Mouse (Mus musculus) heart, embryonic 12.5 days (tissue): ENCODE measurements at regions not wholly inside any gene's neighbourhood (a gene's known extent, or its start where the extent isn't known, plus 50 kb on each side); places are given as distances from the start of the nearest gene placed in this dataset.

Experiments
- ATAC-seq: fragments of 200-750 bp; cut with Nextera tagmentation; 2 replicates; pipeline ENCODE4 v1.8.0; 2017; ENCODE audit warnings: moderate TSS enrichment, moderate library complexity; ENCODE audit not compliant: insufficient number of reproducible peaks, low FRiP score
- H3K27ac ChIP-seq: fragments of 300-500 bp; sonication (generic); 2 replicates; pipeline ENCODE4 v1.5.1; 2016; ENCODE audit warnings: mild to moderate bottlenecking, moderate library complexity; ENCODE audit not compliant: poor library complexity, severe bottlenecking
- H3K27me3 ChIP-seq: fragments of 300-500 bp; sonication (generic); replicated peaks from 2 replicates; pipeline ENCODE4 v1.6.1; 2016; ENCODE audit warnings: mild to moderate bottlenecking, moderate library complexity
- H3K36me3 ChIP-seq: fragments of 300-500 bp; sonication (generic); 2 replicates; pipeline ENCODE4 v1.6.1; 2016; ENCODE audit warnings: mild to moderate bottlenecking, moderate library complexity
- H3K4me1 ChIP-seq: fragments of 300-500 bp; sonication (generic); replicated peaks from 2 replicates; pipeline ENCODE4 v1.6.1; 2016; ENCODE audit warnings: mild to moderate bottlenecking
- H3K4me2 ChIP-seq: fragments of 300-500 bp; sonication (generic); 2 replicates; pipeline ENCODE4 v1.6.1; 2016; ENCODE audit warnings: mild to moderate bottlenecking, moderate library complexity
- H3K4me3 ChIP-seq: fragments of 300-500 bp; sonication (generic); 2 replicates; pipeline ENCODE4 v1.5.1; 2016; ENCODE audit warnings: mild to moderate bottlenecking
- H3K9ac ChIP-seq: fragments of 300-500 bp; sonication (generic); 2 replicates; pipeline ENCODE4 v1.6.1; 2016; ENCODE audit warnings: mild to moderate bottlenecking, moderate library complexity
- H3K9me3 ChIP-seq: fragments of 300-500 bp; sonication (generic); replicated peaks from 2 replicates; pipeline ENCODE4 v1.6.1; 2016; ENCODE audit warnings: mild to moderate bottlenecking, moderate library complexity
- WGBS: fragments of 180-500 bp; shearing (Covaris S2); methylation state at CpG from one replicate; pipeline ENCODE4 v1.1.7; 2016; 5-methylcytosine and 5-hydroxymethylcytosine counted together

DNA sequence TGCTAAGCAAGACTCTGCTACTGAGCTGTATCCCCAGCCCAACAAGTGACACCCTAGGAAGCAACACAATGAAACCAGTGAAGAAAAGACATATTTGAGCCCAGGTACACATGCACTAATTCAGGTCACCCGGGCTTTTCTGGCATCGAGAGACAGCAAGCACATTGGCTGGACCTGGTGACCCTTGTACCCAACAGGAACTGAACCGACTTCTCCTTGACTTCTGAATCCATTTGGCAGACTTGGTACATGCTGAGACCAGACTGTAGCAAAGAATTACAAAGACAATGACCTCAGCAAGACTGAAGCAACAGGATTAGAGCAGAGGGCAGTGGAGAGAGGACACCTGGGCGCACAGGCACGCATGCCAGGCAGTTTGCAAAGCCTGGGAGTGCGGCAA is 79.1 kb downstream of the Sema4f start:
- peaks cover 35% of the 10 kb centered on the region for H3K4me1 ChIP-seq
- no peaks in the 10 kb centered on the region for H3K9me3 ChIP-seq
- H3K36me3 ChIP-seq = no peaks in the 10 kb centered on the region
- H3K4me3 ChIP-seq = no peak overlapping the region
- 83% methylated on average over 6 of the region's 6 CpGs for WGBS
- ATAC-seq = no peak
- H3K9ac ChIP-seq = no peak overlapping the region
- no peaks in the 10 kb centered on the region for H3K27me3 ChIP-seq
- H3K27ac ChIP-seq = no peak overlapping the region
- H3K4me2 ChIP-seq = no peak overlapping the region

DNA sequence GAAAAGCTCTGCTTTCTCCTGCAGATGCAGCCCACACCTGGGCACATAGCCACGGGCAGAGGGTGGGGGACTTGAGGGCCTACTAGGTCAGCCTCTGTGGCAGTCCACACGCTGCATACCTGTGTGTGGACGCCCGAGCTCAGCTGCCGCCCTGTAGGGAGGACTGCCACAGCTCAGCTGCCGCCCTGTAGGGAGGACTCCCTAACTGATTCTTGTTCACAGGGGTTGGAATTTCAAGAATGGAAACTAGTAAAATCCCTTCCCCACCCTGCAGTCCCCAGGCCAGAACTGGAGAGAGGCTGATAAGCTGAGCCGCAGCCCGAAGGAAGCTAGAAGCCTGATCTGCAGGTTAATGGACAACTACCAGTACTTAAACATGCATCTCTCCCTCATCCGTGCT is 82.0 kb upstream of the Hk2 start:
- peak; percentile 45 for ATAC-seq
- 29% methylated on average over 9 of the region's 9 CpGs for WGBS
- no peaks in the 10 kb centered on the region for H3K27me3 ChIP-seq
- H3K4me1 ChIP-seq = peaks cover 16% of the 10 kb centered on the region
- no peak overlapping the region for H3K4me2 ChIP-seq
- H3K4me3 ChIP-seq = no peak overlapping the region
- no peaks in the 10 kb centered on the region for H3K9me3 ChIP-seq
- no peak overlapping the region for H3K9ac ChIP-seq
- no peaks in the 10 kb centered on the region for H3K36me3 ChIP-seq
- H3K27ac ChIP-seq = no peak overlapping the region; the same call in 1 of the 2 replicates

DNA sequence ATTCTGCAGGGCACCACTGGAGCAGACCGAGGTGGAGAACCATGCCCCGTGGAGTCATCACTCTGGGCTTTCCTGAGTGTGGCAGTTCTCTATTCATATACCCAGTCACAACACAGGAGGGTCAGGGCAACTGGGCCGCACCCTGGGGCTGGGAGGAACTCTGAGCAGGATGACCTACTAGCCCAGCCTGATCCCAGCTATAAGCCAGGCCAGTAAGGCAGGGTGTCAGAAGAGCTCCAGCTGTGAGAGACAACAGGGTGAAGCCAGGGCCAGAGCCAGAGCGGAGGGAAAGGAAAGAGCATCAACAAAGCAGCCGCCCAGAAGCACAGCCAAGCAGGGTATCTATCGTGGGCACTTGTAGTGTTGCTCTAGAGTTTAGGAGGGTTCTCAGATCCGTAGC is 81.1 kb upstream of the Hk2 start:
- Histone ChIP-seq H3K27ac (no peak overlapping the region), H3K4me1 (peaks cover 16% of the 10 kb centered on the region), H3K27me3 (no peaks in the 10 kb centered on the region), H3K36me3 (no peaks in the 10 kb centered on the region), H3K9ac (no peak overlapping the region), H3K4me3 (no peak overlapping the region), H3K9me3 (no peaks in the 10 kb centered on the region), H3K4me2 (no peak overlapping the region)
- no peak for ATAC-seq
- WGBS = 70% methylated on average over 7 of the region's 7 CpGs

DNA sequence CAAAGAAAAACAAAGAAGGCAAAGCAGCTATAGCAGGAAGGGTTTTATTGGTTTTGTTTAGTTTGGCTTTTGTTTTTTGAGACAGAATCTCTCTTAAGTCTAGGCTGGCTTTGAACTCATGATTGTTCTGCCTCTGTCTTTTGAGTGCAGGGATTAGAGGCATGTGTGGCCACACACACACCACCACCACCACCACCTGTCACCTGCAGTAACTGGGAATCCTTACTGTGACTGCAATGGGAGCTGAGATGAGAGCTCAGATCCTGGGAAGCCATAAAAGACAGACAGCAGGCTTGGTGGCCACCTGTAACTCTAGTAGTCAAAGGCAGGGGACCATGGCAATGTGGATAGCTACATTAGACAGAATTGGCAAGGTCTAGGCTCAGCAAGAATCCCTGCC is 80.5 kb upstream of the Hk2 start:
- no peak for ATAC-seq
- no peak overlapping the region for H3K4me2 ChIP-seq
- no peak overlapping the region for H3K4me3 ChIP-seq
- no peak overlapping the region for H3K9ac ChIP-seq
- H3K36me3 ChIP-seq = no peaks in the 10 kb centered on the region
- H3K27ac ChIP-seq = no peak overlapping the region
- peaks cover 16% of the 10 kb centered on the region for H3K4me1 ChIP-seq
- H3K27me3 ChIP-seq = no peaks in the 10 kb centered on the region
- no peaks in the 10 kb centered on the region for H3K9me3 ChIP-seq

DNA sequence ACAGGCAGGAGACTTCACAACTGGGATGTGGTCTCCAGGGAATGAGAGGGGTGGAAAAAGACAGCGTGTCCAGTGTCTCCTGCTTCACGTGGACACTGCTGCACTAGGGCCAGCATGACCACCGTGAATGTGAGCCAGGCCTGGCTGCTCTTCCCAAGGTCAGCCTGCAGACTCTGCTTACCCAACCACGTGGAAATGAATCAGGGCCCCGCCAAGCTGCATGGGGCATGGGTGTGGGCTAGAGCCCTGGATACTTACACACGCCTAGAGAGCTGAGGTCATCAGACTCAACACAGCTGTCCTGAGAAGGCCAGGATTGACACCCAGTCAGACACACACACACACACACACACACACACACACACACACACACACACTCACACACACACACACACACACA is 80.1 kb upstream of the Hk2 start:
- 0 out of 2 replicates have a peak, but pooled peaks have one; percentile 53 for ATAC-seq
- Histone ChIP-seq H3K4me1 (peaks cover 16% of the 10 kb centered on the region), H3K4me3 (no peak overlapping the region), H3K27me3 (no peaks in the 10 kb centered on the region), H3K36me3 (no peaks in the 10 kb centered on the region), H3K9ac (no peak overlapping the region), H3K4me2 (no peak overlapping the region), H3K9me3 (no peaks in the 10 kb centered on the region), H3K27ac (no peak overlapping the region)
- 52% methylated on average over 6 of the region's 6 CpGs for WGBS

DNA sequence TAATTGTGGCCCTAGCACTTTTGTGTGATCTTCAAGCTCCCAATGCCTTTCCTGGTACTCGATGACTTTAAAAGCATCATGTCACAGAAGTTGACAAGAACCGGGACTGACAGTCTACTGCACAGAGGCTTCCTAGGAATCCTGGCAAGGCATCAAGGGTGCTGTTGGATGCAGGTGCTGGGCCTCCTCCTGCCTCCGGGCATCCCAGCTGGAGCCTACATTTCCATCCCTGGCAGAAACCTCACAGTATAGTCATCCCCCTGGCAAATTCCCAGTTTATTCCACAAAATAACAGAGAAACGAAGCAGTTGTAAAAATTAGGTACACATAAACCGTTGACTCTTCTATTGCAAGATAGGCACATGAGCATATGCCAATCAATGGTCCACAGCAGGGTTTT is 78.8 kb upstream of the Hk2 start:
- peaks cover 16% of the 10 kb centered on the region for H3K4me1 ChIP-seq
- H3K36me3 ChIP-seq = no peaks in the 10 kb centered on the region
- H3K9ac ChIP-seq = no peak overlapping the region
- H3K9me3 ChIP-seq = no peaks in the 10 kb centered on the region; the same call in 1 of the 2 replicates
- H3K4me3 ChIP-seq = no peak overlapping the region
- H3K27ac ChIP-seq = no peak overlapping the region
- no peak for ATAC-seq
- H3K27me3 ChIP-seq = no peaks in the 10 kb centered on the region
- 71% methylated on average over 5 of the region's 5 CpGs for WGBS
- no peak overlapping the region for H3K4me2 ChIP-seq

DNA sequence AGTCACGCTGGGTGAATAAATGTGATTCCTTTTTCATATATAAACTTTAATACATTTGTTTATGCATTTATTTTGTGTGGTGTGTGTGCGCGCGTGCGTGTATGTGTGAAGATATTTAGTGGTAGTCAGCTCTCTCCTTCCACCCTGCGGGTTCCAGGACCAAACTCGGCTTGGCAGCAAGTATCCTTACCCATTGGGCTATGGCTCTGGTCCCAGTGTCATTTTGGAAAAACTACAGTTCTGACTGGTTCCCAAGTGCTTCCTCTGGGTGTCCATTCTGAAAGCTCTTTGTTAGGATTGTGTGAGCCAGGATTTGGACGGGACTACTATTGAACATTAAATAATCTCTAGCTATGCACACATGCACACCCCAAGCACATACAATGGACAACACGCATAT is 76.3 kb upstream of the Hk2 start:
- Histone ChIP-seq H3K9ac (no peak overlapping the region), H3K9me3 (no peaks in the 10 kb centered on the region; the same call in 1 of the 2 replicates), H3K4me1 (peaks cover 4% of the 10 kb centered on the region), H3K4me2 (no peak overlapping the region), H3K4me3 (no peak overlapping the region), H3K36me3 (no peaks in the 10 kb centered on the region), H3K27me3 (no peaks in the 10 kb centered on the region), H3K27ac (no peak overlapping the region)
- 90% methylated on average over 9 of the region's 9 CpGs for WGBS
- ATAC-seq = no peak

DNA sequence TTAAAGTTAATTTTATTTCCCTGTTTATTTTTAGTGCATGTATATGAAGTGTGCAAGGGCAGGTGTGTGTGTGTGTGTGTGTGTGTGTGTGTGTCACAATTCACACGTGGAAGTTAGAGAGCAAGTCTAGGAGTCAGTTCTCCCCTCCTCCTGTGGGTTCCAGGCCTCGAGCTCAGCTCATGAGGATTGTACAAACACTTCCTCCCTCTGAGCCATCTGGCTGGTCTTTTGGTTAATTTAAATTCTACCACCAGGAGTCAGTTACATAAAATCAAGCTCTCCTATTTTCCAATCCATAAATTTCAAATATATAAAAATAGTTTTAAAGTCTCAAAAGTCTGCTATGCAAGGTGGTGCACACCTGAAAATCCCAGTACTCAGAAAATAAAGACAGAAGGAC is 73.3 kb upstream of the Hk2 start:
- WGBS = 69% methylated on average over 2 of the region's 2 CpGs
- ATAC-seq = no peak
- Histone ChIP-seq H3K9ac (no peak overlapping the region), H3K4me2 (no peak overlapping the region), H3K9me3 (no peaks in the 10 kb centered on the region; the same call in 1 of the 2 replicates), H3K27me3 (no peaks in the 10 kb centered on the region), H3K4me1 (no peaks in the 10 kb centered on the region), H3K27ac (no peak overlapping the region), H3K36me3 (no peaks in the 10 kb centered on the region), H3K4me3 (no peak overlapping the region)

DNA sequence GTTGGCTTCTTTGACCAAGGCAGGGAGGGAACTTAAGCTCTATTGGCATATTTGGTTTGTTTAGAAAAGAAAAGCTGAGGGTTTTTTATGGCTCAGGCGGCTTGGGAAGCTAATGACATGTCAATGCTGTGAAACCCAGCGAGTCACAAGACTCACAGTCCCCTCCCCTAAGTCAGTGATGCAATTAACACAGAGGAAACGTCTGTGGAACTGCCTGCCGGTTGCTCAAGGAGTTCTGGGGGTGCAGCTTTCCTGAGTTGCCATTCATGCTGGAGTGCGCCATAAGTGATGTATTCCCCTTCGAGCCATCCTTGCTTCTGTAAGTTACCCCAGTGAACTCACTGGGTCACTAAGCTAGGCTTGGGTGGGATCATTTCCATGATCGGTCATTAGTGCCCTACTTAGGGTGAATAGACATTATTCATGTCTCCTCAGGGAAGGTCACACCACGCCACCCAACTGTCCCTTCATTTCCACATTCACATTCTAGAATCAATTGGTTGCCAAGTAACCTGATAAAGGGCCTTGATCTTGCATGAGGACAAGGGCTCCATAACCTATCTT is 72.4 kb upstream of the Hk2 start:
- no peaks in the 10 kb centered on the region; the same call in 1 of the 2 replicates for H3K9me3 ChIP-seq
- H3K4me3 ChIP-seq = no peak overlapping the region
- no peaks in the 10 kb centered on the region for H3K4me1 ChIP-seq
- H3K36me3 ChIP-seq = no peaks in the 10 kb centered on the region
- 71% methylated on average over 8 of the region's 8 CpGs for WGBS
- H3K9ac ChIP-seq = no peak overlapping the region
- H3K27ac ChIP-seq = no peak overlapping the region
- H3K27me3 ChIP-seq = no peaks in the 10 kb centered on the region
- no peak for ATAC-seq
- H3K4me2 ChIP-seq = no peak overlapping the region

DNA sequence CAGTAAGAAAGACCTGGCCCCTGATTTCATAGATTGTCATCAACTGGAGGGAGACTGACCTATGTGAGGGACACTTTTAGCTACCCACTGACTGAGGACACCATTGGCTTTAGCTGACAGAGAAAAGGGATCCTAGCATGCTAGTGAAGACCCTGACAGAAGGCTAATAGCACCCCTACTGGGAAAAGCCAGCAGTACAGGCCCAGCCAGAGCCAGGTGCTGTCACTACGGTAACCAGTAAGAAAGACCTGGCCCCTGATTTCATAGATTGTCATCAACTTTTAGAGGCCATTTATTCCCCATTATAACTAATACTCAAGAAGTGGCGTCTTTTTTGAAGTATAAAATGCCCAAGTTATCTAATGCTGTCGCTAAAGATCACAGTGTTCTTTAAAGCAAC is 70.2 kb upstream of the Hk2 start:
- no peak for ATAC-seq

DNA sequence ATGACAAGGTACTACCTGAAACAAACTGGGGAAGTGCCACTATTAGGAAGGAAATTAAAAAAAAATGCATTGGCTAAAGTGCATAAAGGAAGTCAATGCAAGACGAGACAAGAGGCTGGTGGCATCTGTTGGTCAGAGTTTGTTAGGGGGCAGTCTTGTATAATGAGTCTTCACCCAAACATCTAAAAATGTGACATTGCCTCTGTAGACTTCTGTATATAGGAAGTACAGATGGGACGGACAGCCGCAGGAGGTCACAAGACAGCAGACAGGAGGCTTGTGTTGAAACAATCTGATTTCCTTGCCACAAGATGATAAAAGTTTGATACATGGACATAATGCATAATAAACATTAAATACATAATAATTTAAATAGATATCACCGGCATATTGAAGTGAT is 69.6 kb upstream of the Hk2 start:
- H3K4me2 ChIP-seq = no peak overlapping the region
- no peaks in the 10 kb centered on the region for H3K36me3 ChIP-seq
- H3K4me3 ChIP-seq = no peak overlapping the region
- 71% methylated on average over 4 of the region's 4 CpGs for WGBS
- ATAC-seq = no peak
- no peaks in the 10 kb centered on the region for H3K4me1 ChIP-seq
- H3K27ac ChIP-seq = no peak overlapping the region
- no peaks in the 10 kb centered on the region for H3K27me3 ChIP-seq
- H3K9ac ChIP-seq = no peak overlapping the region
- H3K9me3 ChIP-seq = no peaks in the 10 kb centered on the region; the same call in 1 of the 2 replicates

More for the DNA sequence above, 70.2 kb upstream of the Hk2 start:
- H3K27ac ChIP-seq = no peak overlapping the region
- H3K9me3 ChIP-seq = no peaks in the 10 kb centered on the region; the same call in 1 of the 2 replicates
- 47% methylated on average over 3 of the region's 3 CpGs for WGBS
- H3K27me3 ChIP-seq = no peaks in the 10 kb centered on the region
- no peaks in the 10 kb centered on the region for H3K36me3 ChIP-seq
- no peaks in the 10 kb centered on the region for H3K4me1 ChIP-seq
- no peak overlapping the region for H3K9ac ChIP-seq
- H3K4me3 ChIP-seq = no peak overlapping the region
- no peak overlapping the region for H3K4me2 ChIP-seq

DNA sequence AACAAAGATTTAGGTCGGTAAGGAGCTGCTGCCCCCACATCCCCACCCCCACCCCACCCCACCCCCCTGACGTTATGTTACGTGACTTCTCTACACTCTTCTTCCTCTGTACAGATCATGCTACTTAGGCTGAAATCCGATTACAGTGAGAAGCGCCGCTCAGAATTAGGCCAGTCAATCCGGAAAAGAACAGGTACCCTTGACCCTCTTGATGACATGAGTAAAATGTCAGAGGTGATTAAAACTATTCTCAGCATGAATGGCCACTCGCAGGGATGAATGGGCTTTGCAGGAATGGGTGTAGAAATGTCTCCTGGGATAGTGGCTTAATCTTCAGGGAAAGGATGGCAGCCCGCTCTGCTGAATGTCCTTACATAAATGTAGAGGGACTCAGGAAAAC is 63.0 kb upstream of the Hk2 start:
- 67% methylated on average over 9 of the region's 9 CpGs for WGBS
- no peaks in the 10 kb centered on the region for H3K36me3 ChIP-seq
- H3K27ac ChIP-seq = no peak overlapping the region
- H3K4me1 ChIP-seq = no peaks in the 10 kb centered on the region
- no peak overlapping the region for H3K9ac ChIP-seq
- no peak for ATAC-seq
- H3K9me3 ChIP-seq = no peaks in the 10 kb centered on the region; the same call in 1 of the 2 replicates
- H3K4me2 ChIP-seq = no peak overlapping the region
- H3K27me3 ChIP-seq = no peaks in the 10 kb centered on the region
- H3K4me3 ChIP-seq = no peak overlapping the region
